Mouse (Mus musculus): ENCODE data around the gene Col19a1. TPM values are rescaled to one million over a fixed set of nuclear protein-coding genes. Genes with fewer than 3 reads are reported as not detected.

Col19a1 gene
- total and polyA plus RNA-seq, 2 experiments from 2014 or later: 2.4 to 2.5 TPM

GRCm38 (mm10) chr1:24294979-24295942 is 292.0 kb downstream of the Col19a1 start:
- Histone ChIP-seq H3K27me3 (ENCODE audit: insufficient read depth, low read length) (no peaks in the 10 kb centered on the region), H3K4me2 (ENCODE audit: low read depth, low read length, poor library complexity, severe bottlenecking) (no peak overlapping the region), H3K27ac (ENCODE audit: low read depth, low read length) (no peak overlapping the region), H3K36me3 (ENCODE audit: insufficient read depth, low read length) (no peaks in the 10 kb centered on the region), H3K9me3 (ENCODE audit: low read length) (no peaks in the 10 kb centered on the region), H3K9ac (replicated peaks; ENCODE audit: low read length, poor library complexity, severe bottlenecking) (no peak overlapping the region), H3K4me1 (ENCODE audit: insufficient read depth, low read length) (no peaks in the 10 kb centered on the region), H3K4me3 (ENCODE audit: low read depth, low read length) (no peak overlapping the region)
- ATAC-seq (ENCODE audit: low FRiP score): no peak
- no peak for DNase-seq (ENCODE audit: low spot score)
- 84% methylated on average over 7 of the region's 7 CpGs for WGBS
- no peak for TF ChIP-seq CTCF (IDR thresholded peaks at IDR 0.05)

GRCm38 (mm10) chr1:24292515-24292914 is 294.8 kb downstream of the Col19a1 start:
- no peak overlapping the region for H3K27ac ChIP-seq (ENCODE audit: low read depth, low read length)
- DNase-seq (ENCODE audit: low spot score) (no peak), ATAC-seq (ENCODE audit: low FRiP score) (no peak)
- H3K9ac ChIP-seq (replicated peaks; ENCODE audit: low read length, poor library complexity, severe bottlenecking): no peak overlapping the region
- H3K4me1 ChIP-seq (ENCODE audit: insufficient read depth, low read length): no peaks in the 10 kb centered on the region
- H3K4me2 ChIP-seq (ENCODE audit: low read depth, low read length, poor library complexity, severe bottlenecking): no peak overlapping the region
- no peak for TF ChIP-seq CTCF (IDR thresholded peaks at IDR 0.05)
- H3K4me3 ChIP-seq (ENCODE audit: low read depth, low read length): no peak overlapping the region
- no peaks in the 10 kb centered on the region for H3K36me3 ChIP-seq (ENCODE audit: insufficient read depth, low read length)
- H3K27me3 ChIP-seq (ENCODE audit: insufficient read depth, low read length): no peaks in the 10 kb centered on the region
- H3K9me3 ChIP-seq (ENCODE audit: low read length): no peaks in the 10 kb centered on the region
- WGBS: 76% methylated on average over 2 of the region's 2 CpGs

GRCm38 (mm10) chr1:24286360-24286759 is 300.9 kb downstream of the Col19a1 start:
- ATAC-seq (ENCODE audit: low FRiP score) (no peak), DNase-seq (ENCODE audit: low spot score) (no peak)
- no peaks in the 10 kb centered on the region for H3K9me3 ChIP-seq (ENCODE audit: low read length)
- H3K4me3 ChIP-seq (ENCODE audit: low read depth, low read length): no peak overlapping the region
- H3K36me3 ChIP-seq (ENCODE audit: insufficient read depth, low read length): no peaks in the 10 kb centered on the region
- no peak overlapping the region for H3K27ac ChIP-seq (ENCODE audit: low read depth, low read length)
- no peak overlapping the region for H3K4me2 ChIP-seq (ENCODE audit: low read depth, low read length, poor library complexity, severe bottlenecking)
- no peak overlapping the region for H3K9ac ChIP-seq (replicated peaks; ENCODE audit: low read length, poor library complexity, severe bottlenecking)
- no peak for TF ChIP-seq CTCF (IDR thresholded peaks at IDR 0.05)
- H3K4me1 ChIP-seq (ENCODE audit: insufficient read depth, low read length): no peaks in the 10 kb centered on the region
- 51% methylated on average over 6 of the region's 6 CpGs for WGBS
- H3K27me3 ChIP-seq (ENCODE audit: insufficient read depth, low read length): no peaks in the 10 kb centered on the region

- Histone ChIP-seq H3K36me3 (ENCODE audit: insufficient read depth, low read length) (no peaks in the 10 kb centered on the region), H3K27ac (ENCODE audit: low read depth, low read length) (no peak overlapping the region), H3K27me3 (ENCODE audit: insufficient read depth, low read length) (no peaks in the 10 kb centered on the region), H3K4me1 (ENCODE audit: insufficient read depth, low read length) (peaks cover 3% of the 10 kb centered on the region; the same call in 1 of the 2 replicates), H3K9ac (replicated peaks; ENCODE audit: low read length, poor library complexity, severe bottlenecking) (no peak overlapping the region), H3K4me3 (ENCODE audit: low read depth, low read length) (no peak overlapping the region), H3K4me2 (ENCODE audit: low read depth, low read length, poor library complexity, severe bottlenecking) (no peak overlapping the region), H3K9me3 (ENCODE audit: low read length) (no peaks in the 10 kb centered on the region)
- TF ChIP-seq CTCF (IDR thresholded peaks at IDR 0.05): no peak
- DNase-seq (ENCODE audit: low spot score): no peak
- WGBS: 31% methylated on average over 3 of the region's 3 CpGs
- no peak for ATAC-seq (ENCODE audit: low FRiP score)
These were observed 320.2 kb downstream of the Col19a1 start for GRCm38 (mm10) chr1:24267022-24267421.

GRCm38 (mm10) chr1:24261181-24261580 is 326.1 kb downstream of the Col19a1 start:
- Histone ChIP-seq H3K27ac (ENCODE audit: low read depth, low read length) (no peak overlapping the region), H3K36me3 (ENCODE audit: insufficient read depth, low read length) (no peaks in the 10 kb centered on the region), H3K4me2 (ENCODE audit: low read depth, low read length, poor library complexity, severe bottlenecking) (no peak overlapping the region), H3K27me3 (ENCODE audit: insufficient read depth, low read length) (no peaks in the 10 kb centered on the region), H3K4me3 (ENCODE audit: low read depth, low read length) (no peak overlapping the region), H3K9ac (replicated peaks; ENCODE audit: low read length, poor library complexity, severe bottlenecking) (no peak overlapping the region), H3K4me1 (ENCODE audit: insufficient read depth, low read length) (no peaks in the 10 kb centered on the region), H3K9me3 (ENCODE audit: low read length) (no peaks in the 10 kb centered on the region)
- no peak for ATAC-seq (ENCODE audit: low FRiP score)
- DNase-seq (ENCODE audit: low spot score): peak; percentile 35
- peak; percentile 45 for TF ChIP-seq CTCF (IDR thresholded peaks at IDR 0.05)

GRCm38 (mm10) chr1:24259419-24259818 is 327.9 kb downstream of the Col19a1 start:
- Histone ChIP-seq H3K9me3 (ENCODE audit: low read length) (no peaks in the 10 kb centered on the region), H3K4me1 (ENCODE audit: insufficient read depth, low read length) (no peaks in the 10 kb centered on the region), H3K9ac (replicated peaks; ENCODE audit: low read length, poor library complexity, severe bottlenecking) (no peak overlapping the region), H3K36me3 (ENCODE audit: insufficient read depth, low read length) (no peaks in the 10 kb centered on the region), H3K27me3 (ENCODE audit: insufficient read depth, low read length) (no peaks in the 10 kb centered on the region), H3K4me3 (ENCODE audit: low read depth, low read length) (no peak overlapping the region), H3K4me2 (ENCODE audit: low read depth, low read length, poor library complexity, severe bottlenecking) (no peak overlapping the region), H3K27ac (ENCODE audit: low read depth, low read length) (no peak overlapping the region)
- 72% methylated on average over 6 of the region's 6 CpGs for WGBS
- ATAC-seq (ENCODE audit: low FRiP score) (no peak), DNase-seq (ENCODE audit: low spot score) (no peak)
- no peak for TF ChIP-seq CTCF (IDR thresholded peaks at IDR 0.05)

Measured in midbrain, postnatal 0 days (tissue).